Mouse (Mus musculus) limb, embryonic 14.5 days (tissue): ENCODE results near the gene Hdac9. TPM values are rescaled to one million over a fixed set of nuclear protein-coding genes. Genes with fewer than 3 reads are reported as not detected.

Source experiments
- ATAC-seq: fragments of 200-750 bp; cut with Nextera tagmentation; 2 replicates; pipeline ENCODE4 v1.8.0; 2017; ENCODE audit warnings: low read depth, moderate number of reproducible peaks, moderate TSS enrichment; ENCODE audit not compliant: low FRiP score
- DNase-seq: peaks from one replicate; pipeline ENCODE4 v3.0.0-alpha.2; 2015; ENCODE audit warnings: low spot score
- H3K27ac ChIP-seq: fragments of 300-500 bp; sonication (generic); replicated peaks from 2 replicates; pipeline ENCODE4 v1.5.1; 2014; ENCODE audit warnings: low read depth, mild to moderate bottlenecking, low read length, moderate library complexity, mixed read lengths
- H3K27me3 ChIP-seq: fragments of 300-500 bp; sonication (generic); 2 replicates; pipeline ENCODE4 v1.6.1; 2014; ENCODE audit warnings: low read length, mixed read lengths; ENCODE audit not compliant: control insufficient read depth, insufficient read depth
- H3K36me3 ChIP-seq: fragments of 300-500 bp; sonication (generic); 2 replicates; pipeline ENCODE4 v1.6.1; 2014; ENCODE audit warnings: mild to moderate bottlenecking, low read length, moderate library complexity, mixed read lengths; ENCODE audit not compliant: control insufficient read depth, insufficient read depth
- H3K4me1 ChIP-seq: fragments of 300-500 bp; sonication (generic); 2 replicates; pipeline ENCODE4 v1.6.1; 2014; ENCODE audit warnings: antibody characterized with exemption, low read length, mixed read lengths; ENCODE audit not compliant: control insufficient read depth, insufficient read depth
- H3K4me2 ChIP-seq: fragments of 300-500 bp; sonication (generic); replicated peaks from 2 replicates; pipeline ENCODE4 v1.6.1; 2014; ENCODE audit warnings: low read depth, mild to moderate bottlenecking, low read length, moderate library complexity; ENCODE audit not compliant: severe bottlenecking
- H3K4me3 ChIP-seq: fragments of 300-500 bp; sonication (generic); replicated peaks from 2 replicates; pipeline ENCODE4 v1.5.1; 2014; ENCODE audit warnings: low read length
- H3K9ac ChIP-seq: fragments of 300-500 bp; sonication (generic); 2 replicates; pipeline ENCODE4 v1.6.1; 2014; ENCODE audit warnings: mild to moderate bottlenecking, low read depth, low read length, moderate library complexity; ENCODE audit not compliant: severe bottlenecking
- H3K9me3 ChIP-seq: fragments of 300-500 bp; sonication (generic); 2 replicates; pipeline ENCODE4 v1.6.1; 2016; ENCODE audit warnings: low read length; ENCODE audit not compliant: control insufficient read depth
- POLR2A ChIP-seq: fragments of 200-500 bp; IDR thresholded peaks from 2 replicates; pipeline ENCODE4 v1.8.0; 2012; ENCODE audit warnings: inconsistent platforms, mild to moderate bottlenecking, moderate library complexity, borderline replicate concordance; ENCODE audit not compliant: insufficient read depth, insufficient read length; ENCODE audit errors: extremely low read depth
- WGBS: fragments of 180-500 bp; shearing (Covaris S2); extraction: QIAGEN DNeasy Blood & Tissue Kit; methylation state at CpG from one replicate; pipeline ENCODE4 v1.1.7; 2014; 5-methylcytosine and 5-hydroxymethylcytosine counted together
- polyA plus RNA-seq, 2 experiments: library from polyadenylated mRNA; depleted of rRNA in 1 of 2; stranded (reverse) in 1 of 2; unstranded in 1 of 2; fragments of >200 nt; fragmentation: Nextera tagmentation in 1 of 2; extraction: Ambion mirVana in 1 of 2; gene quantifications; 2 replicates each; pipeline versions ENCODE4 v1.2.1 to v1.2.3; 2012 to 2014

The Hdac9 gene
- polyA plus RNA-seq, 2 experiments = 7.8 to 9.7 TPM

- Histone ChIP-seq H3K9ac (no peak overlapping the region), H3K4me3 (no peak overlapping the region), H3K9me3 (no peaks in the 10 kb centered on the region), H3K4me2 (peak overlapping the region; percentile 33), H3K4me1 (peaks cover 24% of the 10 kb centered on the region), H3K27ac (peak overlapping the region; percentile 61), H3K27me3 (no peaks in the 10 kb centered on the region), H3K36me3 (no peaks in the 10 kb centered on the region)
- 11% methylated on average over 9 of the region's 9 CpGs for WGBS
- TF ChIP-seq POLR2A = no peak
- ATAC-seq = 0 out of 2 replicates have a peak, but pooled peaks have one; percentile 16
- peak; percentile 30 for DNase-seq
These were observed 696.6 kb downstream of the Hdac9 start for GRCm38 (mm10) chr12:34220051-34220926.

- H3K27ac ChIP-seq = no peak overlapping the region
- ATAC-seq (no peak), DNase-seq (no peak)
- 47% methylated on average over 2 of the region's 2 CpGs for WGBS
- no peak for TF ChIP-seq POLR2A
- peaks cover 31% of the 10 kb centered on the region for H3K4me1 ChIP-seq
- H3K9me3 ChIP-seq = no peaks in the 10 kb centered on the region
- no peak overlapping the region for H3K4me3 ChIP-seq
- H3K9ac ChIP-seq = no peak overlapping the region
- H3K27me3 ChIP-seq = no peaks in the 10 kb centered on the region
- H3K36me3 ChIP-seq = no peaks in the 10 kb centered on the region
- H3K4me2 ChIP-seq = no peak overlapping the region
These were observed 698.3 kb downstream of the Hdac9 start for GRCm38 (mm10) chr12:34218561-34218960.

- Histone ChIP-seq H3K4me3 (no peak overlapping the region), H3K36me3 (no peaks in the 10 kb centered on the region), H3K9ac (no peak overlapping the region), H3K27ac (peak overlapping the region; percentile 40; the same call in 1 of the 2 replicates), H3K9me3 (no peaks in the 10 kb centered on the region), H3K27me3 (no peaks in the 10 kb centered on the region), H3K4me2 (peak overlapping the region; percentile 18), H3K4me1 (peaks cover 16% of the 10 kb centered on the region)
- DNase-seq = peak; percentile 52
- TF ChIP-seq POLR2A = no peak
- ATAC-seq = peak; percentile 82
- 17% methylated on average over 17 of the region's 17 CpGs for WGBS
These were observed 701.6 kb downstream of the Hdac9 start for GRCm38 (mm10) chr12:34215023-34216020.

- Histone ChIP-seq H3K4me3 (no peak overlapping the region), H3K27ac (no peak overlapping the region), H3K36me3 (no peaks in the 10 kb centered on the region), H3K9ac (no peak overlapping the region), H3K9me3 (no peaks in the 10 kb centered on the region), H3K27me3 (no peaks in the 10 kb centered on the region), H3K4me2 (no peak overlapping the region), H3K4me1 (peaks cover 10% of the 10 kb centered on the region)
- 50% methylated on average over 3 of the region's 3 CpGs for WGBS
- no peak for TF ChIP-seq POLR2A
- DNase-seq (no peak), ATAC-seq (no peak)
These were observed 704.7 kb downstream of the Hdac9 start for GRCm38 (mm10) chr12:34212162-34212561.

- Histone ChIP-seq H3K27ac (peak overlapping the region; percentile 49; the same call in 1 of the 2 replicates), H3K4me1 (peaks cover 6% of the 10 kb centered on the region; the same call in 1 of the 2 replicates), H3K9me3 (no peaks in the 10 kb centered on the region), H3K4me2 (no peak overlapping the region), H3K9ac (no peak overlapping the region), H3K27me3 (no peaks in the 10 kb centered on the region), H3K4me3 (no peak overlapping the region), H3K36me3 (no peaks in the 10 kb centered on the region)
- no peak for ATAC-seq
- 47% methylated on average over 3 of the region's 3 CpGs for WGBS
- no peak for TF ChIP-seq POLR2A
- peak; percentile 39 for DNase-seq
These were observed 715.4 kb downstream of the Hdac9 start for GRCm38 (mm10) chr12:34201471-34201870.
